Mouse (Mus musculus) embryonic facial prominence, embryonic 11.5 days (tissue): ENCODE measurements at regions not wholly inside any gene's neighbourhood (a gene's known extent, or its start where the extent isn't known, plus 50 kb on each side); places are given as distances from the start of the nearest gene placed in this dataset.

Experiments
- ATAC-seq: fragments of 200-750 bp; cut with Nextera tagmentation; replicated peaks from 2 replicates; pipeline ENCODE4 v1.8.0; 2017; ENCODE audit warnings: low read depth; ENCODE audit not compliant: insufficient number of reproducible peaks, low FRiP score, low TSS enrichment
- DNase-seq: peaks from one replicate; pipeline ENCODE4 v3.0.0-alpha.2; 2015; ENCODE audit warnings: low spot score
- H3K27ac ChIP-seq: fragments of 300-500 bp; sonication (generic); replicated peaks from 2 replicates; pipeline ENCODE4 v1.5.1; 2014; ENCODE audit warnings: mild to moderate bottlenecking, low read depth, low read length, control low read depth
- H3K27me3 ChIP-seq: fragments of 300-500 bp; sonication (generic); 2 replicates; pipeline ENCODE4 v1.6.1; 2014; ENCODE audit warnings: mild to moderate bottlenecking, low read length, moderate library complexity, mixed read lengths; ENCODE audit not compliant: control insufficient read depth, insufficient read depth
- H3K36me3 ChIP-seq: fragments of 300-500 bp; sonication (generic); replicated peaks from 2 replicates; pipeline ENCODE4 v1.6.1; 2014; ENCODE audit warnings: low read depth, mild to moderate bottlenecking, low read length, moderate library complexity, mixed read lengths; ENCODE audit not compliant: control insufficient read depth, insufficient read depth
- H3K4me1 ChIP-seq: fragments of 300-500 bp; sonication (generic); 2 replicates; pipeline ENCODE4 v1.6.1; 2014; ENCODE audit warnings: low read length, mixed read lengths; ENCODE audit not compliant: control insufficient read depth, insufficient read depth
- H3K4me2 ChIP-seq: fragments of 300-500 bp; sonication (generic); 2 replicates; pipeline ENCODE4 v1.6.1; 2014; ENCODE audit warnings: low read depth, mild to moderate bottlenecking, control low read depth, low read length, moderate library complexity
- H3K4me3 ChIP-seq: fragments of 300-500 bp; sonication (generic); 2 replicates; pipeline ENCODE4 v1.5.1; 2014; ENCODE audit warnings: low read depth, low read length, control low read depth
- H3K9ac ChIP-seq: fragments of 300-500 bp; sonication (generic); replicated peaks from 2 replicates; pipeline ENCODE4 v1.6.1; 2014; ENCODE audit warnings: mild to moderate bottlenecking, control low read depth, low read length
- H3K9me3 ChIP-seq: fragments of 300-500 bp; sonication (generic); replicated peaks from 2 replicates; pipeline ENCODE4 v1.6.1; 2016; ENCODE audit warnings: mild to moderate bottlenecking, low read length, inconsistent platforms, mixed read lengths; ENCODE audit not compliant: control insufficient read depth
- WGBS: fragments of 180-500 bp; shearing (Covaris S2); extraction: QIAGEN DNeasy Blood & Tissue Kit; methylation state at CpG from one replicate; pipeline ENCODE4 v1.1.7; 2014; 5-methylcytosine and 5-hydroxymethylcytosine counted together

GRCm38 (mm10) chr7:89088141-89088540 is 315.9 kb downstream of the Tmem135 start:
- no peak for DNase-seq

GRCm38 (mm10) chr7:89086348-89086747 is 317.7 kb downstream of the Tmem135 start:
- Histone ChIP-seq H3K4me2 (no peak overlapping the region), H3K27ac (no peak overlapping the region), H3K4me3 (no peak overlapping the region), H3K9me3 (no peaks in the 10 kb centered on the region), H3K4me1 (no peaks in the 10 kb centered on the region), H3K9ac (no peak overlapping the region), H3K27me3 (no peaks in the 10 kb centered on the region), H3K36me3 (no peaks in the 10 kb centered on the region)
- 71% methylated on average over 1 of the region's 1 CpGs for WGBS
- peak; percentile 62 for DNase-seq
- no peak for ATAC-seq

More at GRCm38 (mm10) chr7:89088141-89088540, 315.9 kb downstream of the Tmem135 start:
- H3K9me3 ChIP-seq, result no peaks in the 10 kb centered on the region
- no peaks in the 10 kb centered on the region for H3K27me3 ChIP-seq
- no peaks in the 10 kb centered on the region for H3K4me1 ChIP-seq
- H3K4me2 ChIP-seq, result no peak overlapping the region
- ATAC-seq, result no peak
- 70% methylated on average over 1 of the region's 1 CpGs for WGBS
- H3K27ac ChIP-seq, result no peak overlapping the region
- no peak overlapping the region for H3K9ac ChIP-seq
- H3K4me3 ChIP-seq, result no peak overlapping the region
- H3K36me3 ChIP-seq, result no peaks in the 10 kb centered on the region

- ATAC-seq, result no peak
- H3K4me1 ChIP-seq, result no peaks in the 10 kb centered on the region
- H3K9me3 ChIP-seq, result no peaks in the 10 kb centered on the region
- no peak for DNase-seq
- H3K27ac ChIP-seq, result no peak overlapping the region
- H3K36me3 ChIP-seq, result no peaks in the 10 kb centered on the region
- no peaks in the 10 kb centered on the region for H3K27me3 ChIP-seq
- WGBS, result 82% methylated on average over 7 of the region's 7 CpGs
- H3K4me2 ChIP-seq, result no peak overlapping the region
- H3K9ac ChIP-seq, result no peak overlapping the region
- no peak overlapping the region for H3K4me3 ChIP-seq
Measured at GRCm38 (mm10) chr7:89073939-89074690, 329.9 kb downstream of the Tmem135 start.

- no peaks in the 10 kb centered on the region for H3K36me3 ChIP-seq
- H3K27me3 ChIP-seq, result no peaks in the 10 kb centered on the region
- ATAC-seq (no peak), DNase-seq (no peak)
- H3K4me3 ChIP-seq, result no peak overlapping the region
- H3K9ac ChIP-seq, result no peak overlapping the region
- H3K27ac ChIP-seq, result no peak overlapping the region
- no peak overlapping the region for H3K4me2 ChIP-seq
- H3K4me1 ChIP-seq, result no peaks in the 10 kb centered on the region
- no peaks in the 10 kb centered on the region for H3K9me3 ChIP-seq
Measured at GRCm38 (mm10) chr7:89070030-89070429, 334.0 kb downstream of the Tmem135 start.

- WGBS, result 90% methylated on average over 3 of the region's 3 CpGs
- no peak overlapping the region for H3K4me3 ChIP-seq
- no peak overlapping the region for H3K27ac ChIP-seq
- no peak overlapping the region for H3K4me2 ChIP-seq
- H3K27me3 ChIP-seq, result no peaks in the 10 kb centered on the region
- H3K36me3 ChIP-seq, result no peaks in the 10 kb centered on the region
- H3K4me1 ChIP-seq, result no peaks in the 10 kb centered on the region
- no peak overlapping the region for H3K9ac ChIP-seq
- ATAC-seq, result no peak
- no peaks in the 10 kb centered on the region for H3K9me3 ChIP-seq
- no peak for DNase-seq
Measured at GRCm38 (mm10) chr7:89064462-89064861, 339.6 kb downstream of the Tmem135 start.

GRCm38 (mm10) chr7:89063630-89064029 is 340.4 kb downstream of the Tmem135 start:
- Histone ChIP-seq H3K27me3 (no peaks in the 10 kb centered on the region), H3K36me3 (no peaks in the 10 kb centered on the region), H3K27ac (no peak overlapping the region), H3K9ac (no peak overlapping the region), H3K4me1 (no peaks in the 10 kb centered on the region), H3K9me3 (no peaks in the 10 kb centered on the region), H3K4me2 (no peak overlapping the region), H3K4me3 (no peak overlapping the region)
- DNase-seq (no peak), ATAC-seq (no peak)
- 84% methylated on average over 10 of the region's 10 CpGs for WGBS

- no peak for DNase-seq
- Histone ChIP-seq H3K4me2 (no peak overlapping the region), H3K9me3 (no peaks in the 10 kb centered on the region), H3K36me3 (no peaks in the 10 kb centered on the region), H3K27me3 (no peaks in the 10 kb centered on the region), H3K4me1 (no peaks in the 10 kb centered on the region), H3K4me3 (no peak overlapping the region), H3K27ac (no peak overlapping the region), H3K9ac (no peak overlapping the region)
- WGBS, result 79% methylated on average over 2 of the region's 2 CpGs
- ATAC-seq, result no peak
Measured at GRCm38 (mm10) chr7:89054494-89054893, 349.5 kb downstream of the Tmem135 start.

- no peak overlapping the region for H3K27ac ChIP-seq
- no peaks in the 10 kb centered on the region for H3K9me3 ChIP-seq
- H3K27me3 ChIP-seq, result no peaks in the 10 kb centered on the region
- H3K9ac ChIP-seq, result no peak overlapping the region
- no peaks in the 10 kb centered on the region for H3K36me3 ChIP-seq
- DNase-seq, result no peak
- H3K4me3 ChIP-seq, result no peak overlapping the region
- no peaks in the 10 kb centered on the region for H3K4me1 ChIP-seq
- no peak for ATAC-seq
- H3K4me2 ChIP-seq, result no peak overlapping the region
- WGBS, result 66% methylated on average over 5 of the region's 5 CpGs
Measured at GRCm38 (mm10) chr7:89051240-89051639, 352.8 kb downstream of the Tmem135 start.
